Mouse (Mus musculus) C2C12 (cell line): ENCODE data around the gene Ivd.

ENCODE experiments used
- CEBPB ChIP-seq: IDR thresholded peaks from one replicate; pipeline ENCODE4 v1.6.1; 2011; ENCODE audit warnings: low read depth, mild to moderate bottlenecking, control low read depth, moderate library complexity
- CTCF ChIP-seq: IDR thresholded peaks from one replicate; pipeline ENCODE4 v1.5.1; 2011; ENCODE audit not compliant: control insufficient read depth, insufficient read depth, insufficient read length
- FOSL1 ChIP-seq: IDR thresholded peaks from one replicate; pipeline ENCODE4 v1.8.0; 2011; ENCODE audit warnings: mild to moderate bottlenecking, low read length; ENCODE audit not compliant: poor library complexity, insufficient read depth, severe bottlenecking
- MAX ChIP-seq: IDR thresholded peaks from one replicate; pipeline ENCODE4 v1.6.1; 2011; ENCODE audit warnings: mild to moderate bottlenecking, control low read depth
- MYOD1 ChIP-seq: IDR thresholded peaks from one replicate; pipeline ENCODE4 v1.6.1; 2011; ENCODE audit warnings: low read depth; ENCODE audit not compliant: control insufficient read depth, insufficient read length
- MYOG ChIP-seq: IDR thresholded peaks from one replicate; pipeline ENCODE4 v1.6.1; 2011; ENCODE audit not compliant: control insufficient read depth, insufficient read length; ENCODE audit errors: extremely low read depth

DNA sequence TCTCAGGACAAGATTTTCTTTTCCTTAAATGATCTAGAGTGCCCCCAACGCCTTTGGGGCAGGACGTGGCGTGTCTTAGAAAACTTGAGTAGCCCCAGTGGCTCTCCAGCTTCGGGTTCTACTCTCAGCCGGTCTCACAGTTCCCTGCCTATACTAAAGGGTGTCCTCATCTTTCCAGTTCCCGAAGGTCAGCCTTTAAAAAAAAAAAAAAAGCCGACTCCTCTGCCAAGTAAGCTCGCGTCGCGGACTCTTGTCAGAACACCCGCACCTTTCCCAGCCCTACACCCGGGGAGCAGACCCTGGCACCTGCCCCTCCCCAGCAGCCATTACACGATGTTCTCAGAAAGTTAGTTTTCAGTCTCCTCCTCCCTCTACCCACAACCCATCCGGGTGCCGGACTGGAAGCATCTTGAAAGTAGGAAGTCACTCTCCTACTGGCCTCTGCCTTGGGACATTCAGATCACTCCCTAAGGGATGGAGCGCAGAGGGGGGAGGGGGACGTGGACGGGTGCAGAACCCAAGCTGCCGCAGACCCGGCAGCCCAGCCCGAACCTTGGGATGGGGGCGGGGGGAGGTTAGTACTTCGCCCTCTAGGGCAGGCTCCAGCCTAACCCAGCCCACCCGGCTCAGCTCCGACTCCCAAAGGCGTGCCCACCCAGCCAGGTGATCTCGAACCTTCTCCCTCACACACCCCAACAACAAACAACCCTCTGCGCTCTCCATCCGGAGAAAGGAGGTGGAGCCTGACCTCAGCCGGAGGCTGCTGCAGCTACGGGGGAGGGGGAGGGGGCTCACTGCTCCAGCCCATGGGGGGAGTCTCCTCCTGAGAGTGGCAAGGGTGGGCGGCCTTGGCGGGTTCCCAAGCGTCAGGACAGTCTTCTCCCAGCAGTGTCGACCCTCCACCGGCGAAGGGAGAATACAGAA is 34.5 kb downstream of the Ivd start:
- TF ChIP-seq CTCF (no peak), FOSL1 (no peak), MYOG (no peak), MYOD1 (no peak), MAX (no peak), CEBPB (no peak)
